Mouse (Mus musculus): Measurements from ENCODE around the gene Rps18. TPM values are rescaled to one million over a fixed set of nuclear protein-coding genes. Genes with fewer than 3 reads are reported as not detected.

Rps18 gene
- total and polyA plus RNA-seq, 2 experiments, result 252 to 1,933 TPM

- H3K79me2 ChIP-seq (ENCODE audit: control insufficient read depth, insufficient read depth, low read length), result peaks cover 3% of the 10 kb centered on the region; the same call in 1 of the 2 replicates
- H3K27ac ChIP-seq (replicated peaks; ENCODE audit: insufficient read depth, low read depth, low read length), result peak overlapping the region; percentile 69
- peak; percentile 71 for DNase-seq (ENCODE audit: extremely low read depth, low read depth, low spot score)
- no peak overlapping the region for H3K9ac ChIP-seq (ENCODE audit: low read depth, low read length)
- peaks cover 17% of the 10 kb centered on the region for H3K4me1 ChIP-seq (ENCODE audit: control insufficient read depth, insufficient read depth, low read length)
- H3K27me3 ChIP-seq (ENCODE audit: control insufficient read depth, insufficient read depth, low read length), result no peaks in the 10 kb centered on the region
- H3K4me3 ChIP-seq (ENCODE audit: insufficient read depth, low read depth, low read length), result no peak overlapping the region
- WGBS, result 64% methylated on average over 19 of the region's 19 CpGs
- no peaks in the 10 kb centered on the region for H3K36me3 ChIP-seq (ENCODE audit: control insufficient read depth, insufficient read depth, low read length)
- no peak for TF ChIP-seq POLR2A (IDR thresholded peaks at IDR 0.05; ENCODE audit: extremely low read depth, insufficient read depth, low read length)
- no peak for TF ChIP-seq CTCF (IDR thresholded peaks at IDR 0.05; ENCODE audit: low read depth, low read length)
Measured at GRCm38 (mm10) chr17:33980181-33981035, 24.6 kb upstream of the Rps18 start.

DNA sequence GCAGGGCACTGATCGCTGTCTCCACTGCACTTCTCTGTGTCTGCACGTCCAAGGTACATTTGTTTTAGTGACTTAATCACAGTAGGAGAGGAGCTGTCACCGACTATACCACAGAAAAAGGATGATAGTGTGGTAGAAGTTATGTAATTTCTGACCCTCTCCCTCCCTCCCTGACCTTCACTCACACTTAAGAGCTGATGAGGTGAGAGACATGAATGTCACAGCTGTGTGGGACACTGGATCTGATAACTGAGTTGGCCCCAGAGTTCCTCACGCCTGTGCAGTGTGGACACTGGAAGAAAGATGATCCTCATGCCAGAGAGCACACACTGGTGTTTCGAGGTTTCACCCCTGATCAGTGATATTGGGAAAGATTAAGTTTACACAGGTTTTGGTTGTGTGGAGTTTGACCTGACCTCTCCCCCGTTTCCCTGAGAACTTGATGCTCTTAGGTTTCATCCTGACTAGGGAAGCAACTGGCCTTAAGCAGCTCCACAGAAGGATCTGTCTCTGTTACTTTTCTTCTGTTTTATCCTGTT is 23.8 kb upstream of the Rps18 start:
- WGBS, result 27% methylated on average over 6 of the region's 6 CpGs
- Histone ChIP-seq H3K4me3 (ENCODE audit: insufficient read depth, low read depth, low read length) (no peak overlapping the region), H3K4me1 (ENCODE audit: control insufficient read depth, insufficient read depth, low read length) (peaks cover 17% of the 10 kb centered on the region), H3K9ac (ENCODE audit: low read depth, low read length) (peak overlapping the region; percentile 27; the same call in 1 of the 2 replicates), H3K27ac (replicated peaks; ENCODE audit: insufficient read depth, low read depth, low read length) (peak overlapping the region; percentile 84), H3K79me2 (ENCODE audit: control insufficient read depth, insufficient read depth, low read length) (peaks cover 3% of the 10 kb centered on the region; the same call in 1 of the 2 replicates), H3K36me3 (ENCODE audit: control insufficient read depth, insufficient read depth, low read length) (no peaks in the 10 kb centered on the region; the same call in 1 of the 2 replicates), H3K27me3 (ENCODE audit: control insufficient read depth, insufficient read depth, low read length) (no peaks in the 10 kb centered on the region)
- TF ChIP-seq CTCF (IDR thresholded peaks at IDR 0.05; ENCODE audit: low read depth, low read length), result no peak
- peak; percentile 99 for DNase-seq (ENCODE audit: extremely low read depth, low read depth, low spot score)

GRCm38 (mm10) chr17:33978631-33979031 is 22.8 kb upstream of the Rps18 start:
- H3K4me1 ChIP-seq (ENCODE audit: control insufficient read depth, insufficient read depth, low read length), result peaks cover 17% of the 10 kb centered on the region
- no peaks in the 10 kb centered on the region; the same call in 1 of the 2 replicates for H3K36me3 ChIP-seq (ENCODE audit: control insufficient read depth, insufficient read depth, low read length)
- H3K9ac ChIP-seq (ENCODE audit: low read depth, low read length), result peak overlapping the region; percentile 86
- peak overlapping the region; percentile 84 for H3K27ac ChIP-seq (replicated peaks; ENCODE audit: insufficient read depth, low read depth, low read length)
- 0% methylated on average over 17 of the region's 17 CpGs for WGBS
- peaks cover 3% of the 10 kb centered on the region; the same call in 1 of the 2 replicates for H3K79me2 ChIP-seq (ENCODE audit: control insufficient read depth, insufficient read depth, low read length)
- H3K4me3 ChIP-seq (ENCODE audit: insufficient read depth, low read depth, low read length), result peak overlapping the region; percentile 78
- DNase-seq (ENCODE audit: extremely low read depth, low read depth, low spot score), result peak; percentile 99
- no peaks in the 10 kb centered on the region for H3K27me3 ChIP-seq (ENCODE audit: control insufficient read depth, insufficient read depth, low read length)
- TF ChIP-seq POLR2A (IDR thresholded peaks at IDR 0.05; ENCODE audit: extremely low read depth, insufficient read depth, low read length), result peak; percentile 83
- no peak for TF ChIP-seq CTCF (IDR thresholded peaks at IDR 0.05; ENCODE audit: low read depth, low read length)

DNA sequence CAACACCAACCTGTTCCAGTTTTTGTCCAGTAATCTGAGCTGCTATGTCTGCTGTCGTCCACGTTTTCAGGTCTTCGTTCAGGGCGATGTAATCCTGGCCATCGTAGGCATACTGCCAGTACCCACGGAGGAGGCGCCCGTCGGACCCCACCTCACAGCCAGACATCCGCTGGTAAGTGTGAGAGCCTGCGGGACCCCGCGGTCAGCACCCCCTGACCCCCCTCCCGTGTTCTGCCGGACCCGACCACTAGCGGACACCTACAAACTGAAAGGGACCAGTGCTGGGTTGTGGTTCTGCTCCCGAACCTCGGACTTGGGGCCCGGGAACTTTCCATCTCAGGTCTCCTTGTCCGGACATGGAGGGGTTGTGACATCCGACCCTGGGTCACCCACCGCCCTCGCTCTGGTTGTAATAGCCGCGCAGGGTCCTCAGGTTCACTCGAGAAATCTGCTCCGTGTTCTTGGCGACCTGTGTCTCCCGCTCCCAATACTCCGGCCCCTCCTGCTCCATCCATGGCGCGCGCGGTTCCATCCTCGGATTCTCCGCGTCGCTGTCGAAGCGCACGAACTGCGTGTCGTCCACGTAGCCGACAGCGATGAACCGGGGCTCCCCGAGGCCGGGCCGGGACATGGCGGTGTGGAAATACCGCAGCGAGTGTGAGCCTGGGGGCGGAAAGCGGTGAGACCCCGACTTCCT is 22.2 kb upstream of the Rps18 start:
- H3K27me3 ChIP-seq (ENCODE audit: control insufficient read depth, insufficient read depth, low read length), result no peaks in the 10 kb centered on the region
- 2% methylated on average over 57 of the region's 57 CpGs for WGBS
- TF ChIP-seq CTCF (IDR thresholded peaks at IDR 0.05; ENCODE audit: low read depth, low read length) (no peak), POLR2A (IDR thresholded peaks at IDR 0.05; ENCODE audit: extremely low read depth, insufficient read depth, low read length) (no peak)

DNA sequence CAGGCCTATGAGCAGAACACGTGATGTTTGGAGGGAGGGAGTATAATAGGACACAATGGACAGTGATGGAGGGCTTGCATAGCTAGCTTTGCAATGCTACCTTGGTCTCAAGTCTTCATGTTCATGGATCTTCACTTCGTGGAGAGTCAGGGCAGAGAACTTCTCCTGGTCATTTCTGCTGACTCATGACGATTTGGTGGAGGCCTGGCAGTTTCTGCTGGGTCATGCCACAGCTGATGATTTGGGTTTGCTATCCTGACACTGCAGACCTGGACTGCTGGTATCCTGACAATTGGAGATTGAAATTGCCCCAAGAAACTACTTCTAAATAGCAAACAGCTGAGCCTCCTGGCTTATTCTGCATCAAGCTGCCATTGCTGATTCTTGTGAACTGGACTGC is 17.8 kb upstream of the Rps18 start:
- no peak for DNase-seq (ENCODE audit: extremely low read depth, low read depth, low spot score)
- Histone ChIP-seq H3K4me3 (ENCODE audit: insufficient read depth, low read depth, low read length) (no peak overlapping the region), H3K27ac (replicated peaks; ENCODE audit: insufficient read depth, low read depth, low read length) (no peak overlapping the region), H3K79me2 (ENCODE audit: control insufficient read depth, insufficient read depth, low read length) (peaks cover 3% of the 10 kb centered on the region; the same call in 1 of the 2 replicates), H3K4me1 (ENCODE audit: control insufficient read depth, insufficient read depth, low read length) (peaks cover 6% of the 10 kb centered on the region), H3K27me3 (ENCODE audit: control insufficient read depth, insufficient read depth, low read length) (no peaks in the 10 kb centered on the region), H3K9ac (ENCODE audit: low read depth, low read length) (no peak overlapping the region), H3K36me3 (ENCODE audit: control insufficient read depth, insufficient read depth, low read length) (no peaks in the 10 kb centered on the region; the same call in 1 of the 2 replicates)
- no peak for TF ChIP-seq POLR2A (IDR thresholded peaks at IDR 0.05; ENCODE audit: extremely low read depth, insufficient read depth, low read length)
- TF ChIP-seq CTCF (IDR thresholded peaks at IDR 0.05; ENCODE audit: low read depth, low read length), result no peak
- WGBS, result 71% methylated on average over 3 of the region's 3 CpGs

More for the DNA sequence above, 22.2 kb upstream of the Rps18 start:
- Histone ChIP-seq H3K79me2 (ENCODE audit: control insufficient read depth, insufficient read depth, low read length) (peaks cover 3% of the 10 kb centered on the region; the same call in 1 of the 2 replicates), H3K4me1 (ENCODE audit: control insufficient read depth, insufficient read depth, low read length) (peaks cover 17% of the 10 kb centered on the region), H3K36me3 (ENCODE audit: control insufficient read depth, insufficient read depth, low read length) (no peaks in the 10 kb centered on the region; the same call in 1 of the 2 replicates), H3K4me3 (ENCODE audit: insufficient read depth, low read depth, low read length) (peak overlapping the region; percentile 78), H3K9ac (ENCODE audit: low read depth, low read length) (peak overlapping the region; percentile 86), H3K27ac (replicated peaks; ENCODE audit: insufficient read depth, low read depth, low read length) (peak overlapping the region; percentile 65)
- DNase-seq (ENCODE audit: extremely low read depth, low read depth, low spot score), result no peak

Data from liver, adult 2 months (tissue).